Mouse (Mus musculus) C2C12 (cell line): ENCODE measurements around the gene Ttc41. TPM values are rescaled to one million over a fixed set of nuclear protein-coding genes. Genes with fewer than 3 reads are reported as not detected.

ENCODE experiments used
- H3K27me3 ChIP-seq: one replicate; pipeline ENCODE4 v1.6.1; 2011; ENCODE audit not compliant: control insufficient read depth, insufficient read depth, insufficient read length
- H3K36me3 ChIP-seq: one replicate; pipeline ENCODE4 v1.6.1; 2011; ENCODE audit not compliant: control insufficient read depth, insufficient read depth
- H3K4me3 ChIP-seq: one replicate; pipeline ENCODE4 v1.5.1; 2011; ENCODE audit warnings: mild to moderate bottlenecking, control low read depth; ENCODE audit not compliant: poor library complexity, insufficient read depth, severe bottlenecking
- H3K79me2 ChIP-seq: one replicate; pipeline ENCODE4 v1.6.1; 2011; ENCODE audit not compliant: control insufficient read depth, insufficient read depth
- H3K79me3 ChIP-seq: one replicate; pipeline ENCODE4 v1.6.1; 2011; ENCODE audit warnings: low read depth, control low read depth
- H3ac ChIP-seq: one replicate; pipeline ENCODE3; 2011; ENCODE audit warnings: low read depth; ENCODE audit not compliant: control insufficient read depth, insufficient read length
- CEBPB ChIP-seq: IDR thresholded peaks from one replicate; pipeline ENCODE4 v1.6.1; 2011; ENCODE audit warnings: low read depth, mild to moderate bottlenecking, control low read depth, moderate library complexity
- CTCF ChIP-seq: IDR thresholded peaks from one replicate; pipeline ENCODE4 v1.5.1; 2011; ENCODE audit not compliant: control insufficient read depth, insufficient read depth, insufficient read length
- FOSL1 ChIP-seq: IDR thresholded peaks from one replicate; pipeline ENCODE4 v1.8.0; 2011; ENCODE audit warnings: mild to moderate bottlenecking, low read length; ENCODE audit not compliant: poor library complexity, insufficient read depth, severe bottlenecking
- MAX ChIP-seq: IDR thresholded peaks from one replicate; pipeline ENCODE4 v1.6.1; 2011; ENCODE audit warnings: mild to moderate bottlenecking, control low read depth
- MYOD1 ChIP-seq: IDR thresholded peaks from one replicate; pipeline ENCODE4 v1.6.1; 2011; ENCODE audit warnings: low read depth; ENCODE audit not compliant: control insufficient read depth, insufficient read length
- MYOG ChIP-seq: IDR thresholded peaks from one replicate; pipeline ENCODE4 v1.6.1; 2011; ENCODE audit not compliant: control insufficient read depth, insufficient read length; ENCODE audit errors: extremely low read depth
- USF1 ChIP-seq: IDR thresholded peaks from one replicate; pipeline ENCODE4 v1.6.1; 2011; ENCODE audit warnings: low read depth, mild to moderate bottlenecking, control low read depth, moderate library complexity
- polyA plus RNA-seq: library from polyadenylated mRNA; unstranded; fragments of >200 nt; fragmentation: generic; extraction: Trizol; gene quantifications from one replicate; pipeline ENCODE4 v1.2.1, GENCODE M21; 2012; ENCODE audit warnings: missing spikeins

Gene Ttc41
- polyA plus RNA-seq, 1 experiment, result 0.35 TPM

GRCm38 (mm10) chr10:86707134-86707533 is 1.5 kb downstream of the Ttc41 start:
- no peaks in the 10 kb centered on the region for H3K27me3 ChIP-seq
- H3K79me2 ChIP-seq, result peaks cover 32% of the 10 kb centered on the region
- H3K4me3 ChIP-seq, result no peak overlapping the region
- TF ChIP-seq MYOD1 (no peak), MYOG (no peak), CEBPB (no peak), CTCF (no peak), USF1 (no peak), MAX (no peak), FOSL1 (no peak)
- H3K36me3 ChIP-seq, result peaks cover 24% of the 10 kb centered on the region
- peaks cover 30% of the 10 kb centered on the region for H3K79me3 ChIP-seq
- no peak overlapping the region for H3ac ChIP-seq

DNA sequence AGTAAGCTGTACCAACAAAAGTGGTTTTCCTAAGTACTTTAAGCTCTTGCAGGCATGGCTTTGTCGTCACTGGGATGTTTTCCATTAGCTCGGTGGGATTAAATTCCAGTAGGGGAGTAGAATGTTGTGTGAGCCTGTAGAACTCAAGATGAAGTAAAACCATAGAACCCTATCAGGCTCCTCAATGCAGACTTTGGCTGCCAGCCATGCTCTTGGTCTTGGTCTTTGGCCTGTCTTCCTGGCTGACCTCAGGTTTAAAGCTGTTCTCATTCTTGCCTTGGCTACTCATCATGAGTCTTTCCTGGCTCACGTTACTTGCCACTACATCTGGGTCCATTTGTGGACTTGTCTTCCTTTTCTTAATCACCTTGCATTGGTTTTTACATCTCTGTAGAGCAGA is 6.5 kb downstream of the Ttc41 start:
- no peaks in the 10 kb centered on the region for H3K36me3 ChIP-seq
- H3ac ChIP-seq, result no peak overlapping the region
- no peak for TF ChIP-seq CTCF
- no peak for TF ChIP-seq FOSL1
- TF ChIP-seq USF1, result no peak
- no peak for TF ChIP-seq MAX
- TF ChIP-seq MYOD1, result no peak
- TF ChIP-seq MYOG, result no peak
- TF ChIP-seq CEBPB, result no peak
- H3K79me3 ChIP-seq, result no peaks in the 10 kb centered on the region
- no peaks in the 10 kb centered on the region for H3K27me3 ChIP-seq
- no peaks in the 10 kb centered on the region for H3K79me2 ChIP-seq
- no peak overlapping the region for H3K4me3 ChIP-seq

GRCm38 (mm10) chr10:86727548-86727980 is 22.0 kb downstream of the Ttc41 start:
- Histone ChIP-seq H3K36me3 (no peaks in the 10 kb centered on the region), H3K79me2 (no peaks in the 10 kb centered on the region), H3ac (no peak overlapping the region), H3K27me3 (no peaks in the 10 kb centered on the region), H3K79me3 (no peaks in the 10 kb centered on the region), H3K4me3 (no peak overlapping the region)
- TF ChIP-seq CTCF (no peak), FOSL1 (no peak), MAX (no peak), USF1 (no peak), MYOD1 (no peak), CEBPB (no peak), MYOG (no peak)

- H3K79me2 ChIP-seq, result no peaks in the 10 kb centered on the region
- H3K27me3 ChIP-seq, result no peaks in the 10 kb centered on the region
- no peaks in the 10 kb centered on the region for H3K79me3 ChIP-seq
- TF ChIP-seq CEBPB, result no peak
- no peak for TF ChIP-seq USF1
- TF ChIP-seq CTCF, result no peak
- TF ChIP-seq MYOG, result no peak
- no peak for TF ChIP-seq FOSL1
- no peak for TF ChIP-seq MYOD1
- TF ChIP-seq MAX, result no peak
- no peak overlapping the region for H3K4me3 ChIP-seq
- H3K36me3 ChIP-seq, result no peaks in the 10 kb centered on the region
- no peak overlapping the region for H3ac ChIP-seq
Measured at GRCm38 (mm10) chr10:86728176-86728575, 22.6 kb downstream of the Ttc41 start.

GRCm38 (mm10) chr10:86730823-86731499 is 25.4 kb downstream of the Ttc41 start:
- no peaks in the 10 kb centered on the region for H3K79me3 ChIP-seq
- no peaks in the 10 kb centered on the region for H3K36me3 ChIP-seq
- H3K27me3 ChIP-seq, result no peaks in the 10 kb centered on the region
- no peak overlapping the region for H3ac ChIP-seq
- H3K4me3 ChIP-seq, result no peak overlapping the region
- no peaks in the 10 kb centered on the region for H3K79me2 ChIP-seq
- no peak for TF ChIP-seq CEBPB
- TF ChIP-seq MAX, result no peak
- no peak for TF ChIP-seq MYOG
- TF ChIP-seq USF1, result no peak
- TF ChIP-seq MYOD1, result no peak
- no peak for TF ChIP-seq FOSL1
- no peak for TF ChIP-seq CTCF

GRCm38 (mm10) chr10:86731500-86731863 is 25.9 kb downstream of the Ttc41 start:
- H3K79me3 ChIP-seq, result no peaks in the 10 kb centered on the region
- H3K36me3 ChIP-seq, result no peaks in the 10 kb centered on the region
- no peak overlapping the region for H3ac ChIP-seq
- no peaks in the 10 kb centered on the region for H3K79me2 ChIP-seq
- no peak for TF ChIP-seq MAX
- no peak for TF ChIP-seq CTCF
- no peak for TF ChIP-seq MYOD1
- no peak for TF ChIP-seq MYOG
- TF ChIP-seq FOSL1, result no peak
- TF ChIP-seq USF1, result no peak
- no peak for TF ChIP-seq CEBPB
- no peaks in the 10 kb centered on the region for H3K27me3 ChIP-seq
- no peak overlapping the region for H3K4me3 ChIP-seq
